Mouse (Mus musculus) kidney, postnatal 25 days (tissue): ENCODE measurements around the gene Pwwp2a.

ENCODE experiments used
- DNase-seq, 2 experiments: peaks; one replicate each; pipeline ENCODE4 v3.0.0; 2021; ENCODE audit warnings: mixed read lengths in 2 of 2

Pwwp2a gene

GRCm38 (mm10) chr11:43728737-43729301 lies 47.0 kb downstream of the Pwwp2a start:
- no peak for DNase-seq

DNA sequence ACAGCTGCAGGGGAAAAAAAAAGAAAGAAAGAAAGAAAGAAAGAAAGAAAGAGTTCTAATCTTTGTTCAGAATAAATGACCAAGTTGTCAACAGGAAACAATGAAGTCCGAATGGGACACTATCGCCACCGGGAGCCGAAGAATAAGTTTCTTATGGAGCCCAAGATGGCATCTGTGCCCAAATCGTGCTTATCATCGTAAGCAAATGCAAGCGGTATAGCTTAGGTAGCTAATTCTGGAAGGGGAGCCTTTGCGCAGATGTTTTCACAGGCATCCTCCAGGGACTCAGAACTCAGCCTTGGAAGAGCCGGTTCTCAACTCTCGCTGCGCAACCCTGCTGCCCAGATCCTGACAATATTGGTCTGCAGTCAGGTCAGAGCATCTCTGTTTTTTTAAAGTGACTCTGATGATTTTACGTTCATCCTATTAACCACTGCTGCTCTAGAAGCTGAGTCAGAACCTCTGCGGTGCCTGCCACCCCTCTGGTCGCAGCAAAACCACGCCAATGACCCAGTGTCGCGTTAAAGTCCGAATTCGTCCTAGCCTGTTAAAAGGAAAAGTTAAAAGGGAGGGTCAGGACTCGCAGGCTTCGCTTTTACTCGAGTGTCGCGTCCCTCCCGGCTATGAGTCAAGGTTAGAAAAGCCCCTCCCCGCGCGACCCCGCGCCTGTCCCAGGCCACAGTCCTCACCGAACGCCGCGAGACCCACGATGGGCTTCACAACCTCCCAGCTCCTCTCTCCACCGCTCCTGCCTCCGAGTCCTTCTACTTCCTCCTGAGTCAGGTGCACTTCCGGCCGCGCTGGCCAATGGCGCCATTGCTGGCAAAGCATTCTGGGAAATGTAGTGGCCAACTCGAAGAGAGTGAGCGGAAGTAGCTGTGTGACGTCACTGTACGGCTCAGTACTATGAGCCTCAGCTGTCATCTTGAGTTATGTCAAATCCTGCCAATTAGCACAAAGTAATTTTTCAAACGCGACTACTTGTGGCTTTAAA lies 65.7 kb downstream of the Pwwp2a start, which contains the start of gene Ttc1:
Gene Ttc1, minus strand, starts transcription at position 776 of the 994 bp plus-strand sequence.
- DNase-seq: peak; percentile 99

DNA sequence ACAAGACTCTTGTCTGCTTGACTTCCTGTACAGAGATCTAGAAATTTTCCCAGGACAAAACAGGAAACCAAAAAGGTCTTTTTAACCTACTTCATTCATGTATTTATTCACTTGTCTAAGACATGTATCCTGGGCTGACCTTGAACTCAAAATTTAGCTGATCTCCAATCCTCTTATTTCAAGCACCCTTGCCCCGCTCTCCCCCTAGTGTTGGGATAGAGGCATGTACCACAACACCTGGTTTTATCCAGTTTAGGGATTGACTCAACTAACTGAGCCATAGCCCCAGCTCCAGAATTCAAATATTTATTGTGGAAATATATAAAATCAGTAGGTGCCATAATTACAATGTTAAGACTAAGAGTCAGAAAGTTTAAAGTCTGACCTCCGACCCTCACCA lies 69.7 kb downstream of the Pwwp2a start:
- no peak for DNase-seq

GRCm38 (mm10) chr11:43754568-43754967 lies 72.8 kb downstream of the Pwwp2a start:
- no peak for DNase-seq

DNA sequence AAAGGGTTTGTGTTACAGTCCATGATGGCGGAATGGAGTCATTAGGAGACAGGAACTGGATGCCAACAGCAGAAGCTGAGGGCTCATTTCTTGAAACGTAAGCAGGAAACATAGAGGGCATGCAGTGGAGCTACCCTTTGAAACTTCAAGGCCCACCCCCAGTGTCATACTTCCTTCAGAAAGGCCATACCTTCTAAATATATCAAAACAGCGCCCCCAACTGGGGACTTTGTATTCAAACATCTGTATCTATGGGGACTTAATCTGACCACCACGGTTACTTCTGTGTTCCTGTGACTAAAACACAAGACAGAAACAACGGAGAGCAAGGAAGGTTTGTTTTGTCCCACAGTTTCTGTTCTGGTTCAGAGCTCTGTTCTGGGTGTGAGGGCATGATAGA lies 73.6 kb downstream of the Pwwp2a start:
- DNase-seq: no peak

DNA sequence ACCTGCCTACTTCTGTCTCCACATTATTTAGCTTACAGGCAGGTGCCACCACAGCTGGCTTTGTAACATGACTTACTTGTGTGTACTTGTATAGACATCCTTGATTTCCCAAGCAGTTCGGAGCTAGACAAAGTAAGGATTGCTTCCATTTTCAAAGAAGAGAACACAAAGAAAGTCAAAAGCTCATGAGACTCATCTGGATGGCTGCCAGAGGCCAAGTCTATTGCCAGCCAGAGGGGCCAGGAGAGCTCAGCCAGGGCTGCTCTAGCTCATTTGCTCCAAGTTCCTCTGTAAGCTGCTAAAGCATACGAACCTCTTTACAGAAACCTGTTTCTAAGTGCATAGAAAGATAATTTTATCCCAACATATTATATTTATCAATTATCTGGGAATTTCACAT lies 76.6 kb downstream of the Pwwp2a start:
- DNase-seq: no peak

DNA sequence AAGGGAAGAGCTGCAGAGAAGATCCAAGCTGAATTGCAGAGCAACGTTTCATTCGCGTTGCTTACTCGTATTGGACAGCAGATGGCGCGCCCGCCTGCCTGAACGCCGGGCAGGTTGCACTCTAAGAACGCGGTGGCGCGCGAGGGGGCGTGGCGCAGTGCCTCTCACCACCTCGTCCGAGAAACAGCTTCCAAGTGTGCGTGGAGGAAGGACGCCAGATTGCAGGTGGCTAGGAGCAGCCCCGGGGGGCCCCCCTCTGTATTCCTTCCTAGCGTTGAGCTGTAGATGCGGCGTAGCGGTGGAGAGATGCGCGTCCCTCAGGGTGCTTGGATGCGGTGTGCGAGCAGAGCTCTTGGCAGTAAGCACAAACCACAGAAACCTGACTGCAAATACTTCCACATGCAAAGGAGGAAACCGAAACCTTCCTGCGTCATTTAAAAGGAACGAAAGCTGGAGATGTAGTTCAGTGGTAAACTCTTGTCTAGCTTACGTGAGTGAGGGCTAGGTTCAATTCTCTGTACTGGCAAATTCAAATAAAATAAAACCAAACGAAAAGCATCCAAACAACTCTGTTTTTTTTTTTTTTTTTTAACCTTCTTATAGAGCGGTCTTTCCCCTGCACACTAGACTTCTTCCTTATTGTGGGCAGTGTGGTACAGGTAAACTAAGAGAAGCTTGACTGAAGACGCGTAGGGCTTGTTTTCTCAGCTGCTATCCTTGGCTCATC lies 85.3 kb downstream of the Pwwp2a start:
- peak; percentile 84 to 87 for DNase-seq

GRCm38 (mm10) chr11:43767749-43768148 lies 86.0 kb downstream of the Pwwp2a start:
- no peak for DNase-seq

- no peak for DNase-seq
Observed at GRCm38 (mm10) chr11:43770110-43770509, 88.3 kb downstream of the Pwwp2a start.
